Mouse (Mus musculus) heart, embryonic 13.5 days (tissue): ENCODE measurements around the gene Mipep. TPM values are rescaled to one million over a fixed set of nuclear protein-coding genes. Genes with fewer than 3 reads are reported as not detected.

Experiments used
- ATAC-seq: fragments of 200-750 bp; cut with Nextera tagmentation; 2 replicates; pipeline ENCODE4 v1.8.0; 2017; ENCODE audit warnings: moderate TSS enrichment; ENCODE audit not compliant: insufficient number of reproducible peaks, low FRiP score, low TSS enrichment; ENCODE audit errors: extremely low read depth
- H3K27ac ChIP-seq: fragments of 300-500 bp; sonication (generic); replicated peaks from 2 replicates; pipeline ENCODE4 v1.5.1; 2015; ENCODE audit warnings: moderate library complexity, mild to moderate bottlenecking, inconsistent platforms
- H3K27me3 ChIP-seq: fragments of 300-500 bp; sonication (generic); replicated peaks from 2 replicates; pipeline ENCODE4 v1.6.1; 2015; ENCODE audit warnings: mild to moderate bottlenecking, inconsistent platforms
- H3K36me3 ChIP-seq: fragments of 300-500 bp; sonication (generic); 2 replicates; pipeline ENCODE4 v1.6.1; 2015; ENCODE audit warnings: mild to moderate bottlenecking, inconsistent platforms
- H3K4me1 ChIP-seq: fragments of 300-500 bp; sonication (generic); 2 replicates; pipeline ENCODE4 v1.6.1; 2015; ENCODE audit warnings: inconsistent platforms
- H3K4me2 ChIP-seq: fragments of 300-500 bp; sonication (generic); 2 replicates; pipeline ENCODE4 v1.6.1; 2015; ENCODE audit warnings: inconsistent platforms, mild to moderate bottlenecking, moderate library complexity
- H3K4me3 ChIP-seq: fragments of 300-500 bp; sonication (generic); 2 replicates; pipeline ENCODE4 v1.5.1; 2015; ENCODE audit warnings: moderate library complexity, mild to moderate bottlenecking, inconsistent platforms
- H3K9ac ChIP-seq: fragments of 300-500 bp; sonication (generic); 2 replicates; pipeline ENCODE4 v1.6.1; 2015; ENCODE audit warnings: inconsistent platforms, mild to moderate bottlenecking, moderate library complexity
- H3K9me3 ChIP-seq: fragments of 300-500 bp; sonication (generic); 2 replicates; pipeline ENCODE4 v1.6.1; 2016; ENCODE audit warnings: inconsistent platforms
- WGBS: fragments of 180-500 bp; shearing (Covaris S2); methylation state at CpG from one replicate; pipeline ENCODE4 v1.1.7; 2015; ENCODE audit warnings: mixed read lengths; 5-methylcytosine and 5-hydroxymethylcytosine counted together
- polyA plus RNA-seq: library from polyadenylated mRNA; unstranded; fragments of >200 nt; fragmentation: Nextera tagmentation; extraction: Ambion mirVana; gene quantifications from 2 replicates; pipeline ENCODE4 v1.2.1, GENCODE M21; 2015

The Mipep gene
- polyA plus RNA-seq, 1 experiment from 2014 or later: 24.5 TPM

GRCm38 (mm10) chr14:60871831-60872230 is 87.5 kb downstream of the Mipep start:
- WGBS: 90% methylated on average over 8 of the region's 8 CpGs
- no peak overlapping the region for H3K4me2 ChIP-seq
- peaks cover 36% of the 10 kb centered on the region for H3K36me3 ChIP-seq
- H3K27ac ChIP-seq: no peak overlapping the region
- no peak overlapping the region for H3K9ac ChIP-seq
- no peaks in the 10 kb centered on the region for H3K27me3 ChIP-seq
- H3K9me3 ChIP-seq: no peaks in the 10 kb centered on the region
- ATAC-seq: no peak
- no peak overlapping the region for H3K4me3 ChIP-seq
- 0 out of 2 replicates have a peak, but pooled peaks cover under 1% of the 10 kb centered on the region for H3K4me1 ChIP-seq

- no peak for ATAC-seq
- peaks cover 11% of the 10 kb centered on the region for H3K36me3 ChIP-seq
- H3K9me3 ChIP-seq: peaks cover 12% of the 10 kb centered on the region
- WGBS: 82% methylated on average over 5 of the region's 5 CpGs
- H3K27me3 ChIP-seq: no peaks in the 10 kb centered on the region
- no peak overlapping the region for H3K4me2 ChIP-seq
- H3K4me3 ChIP-seq: no peak overlapping the region
- H3K9ac ChIP-seq: no peak overlapping the region
- H3K4me1 ChIP-seq: no peaks in the 10 kb centered on the region
- H3K27ac ChIP-seq: no peak overlapping the region
Measured at GRCm38 (mm10) chr14:60882106-60882505, 97.7 kb downstream of the Mipep start.

GRCm38 (mm10) chr14:60882681-60883080 is 98.3 kb downstream of the Mipep start:
- H3K4me2 ChIP-seq: no peak overlapping the region
- no peaks in the 10 kb centered on the region for H3K4me1 ChIP-seq
- no peak overlapping the region for H3K9ac ChIP-seq
- ATAC-seq: no peak
- no peaks in the 10 kb centered on the region for H3K27me3 ChIP-seq
- H3K9me3 ChIP-seq: peaks cover 12% of the 10 kb centered on the region
- peaks cover 14% of the 10 kb centered on the region for H3K36me3 ChIP-seq
- H3K4me3 ChIP-seq: no peak overlapping the region
- H3K27ac ChIP-seq: no peak overlapping the region
- WGBS: 89% methylated on average over 4 of the region's 4 CpGs

- no peak for ATAC-seq
- Histone ChIP-seq H3K27ac (no peak overlapping the region), H3K4me1 (peaks cover 3% of the 10 kb centered on the region; the same call in 1 of the 2 replicates), H3K4me2 (no peak overlapping the region), H3K4me3 (no peak overlapping the region), H3K9me3 (peaks cover 21% of the 10 kb centered on the region), H3K9ac (no peak overlapping the region), H3K27me3 (no peaks in the 10 kb centered on the region), H3K36me3 (peaks cover 28% of the 10 kb centered on the region)
- WGBS: 55% methylated on average over 6 of the region's 6 CpGs
Measured at GRCm38 (mm10) chr14:60885361-60885950, 101.1 kb downstream of the Mipep start.

- Histone ChIP-seq H3K9ac (no peak overlapping the region), H3K4me2 (no peak overlapping the region), H3K27ac (no peak overlapping the region), H3K27me3 (no peaks in the 10 kb centered on the region), H3K4me3 (no peak overlapping the region), H3K9me3 (peaks cover 2% of the 10 kb centered on the region; the same call in 1 of the 2 replicates), H3K36me3 (0 out of 2 replicates have a peak, but pooled peaks cover 2% of the 10 kb centered on the region), H3K4me1 (peaks cover 3% of the 10 kb centered on the region; the same call in 1 of the 2 replicates)
- 89% methylated on average over 10 of the region's 10 CpGs for WGBS
- no peak for ATAC-seq
Measured at GRCm38 (mm10) chr14:60893882-60894281, 109.5 kb downstream of the Mipep start.

- H3K4me1 ChIP-seq: no peaks in the 10 kb centered on the region
- no peak overlapping the region for H3K27ac ChIP-seq
- ATAC-seq: no peak
- H3K27me3 ChIP-seq: no peaks in the 10 kb centered on the region
- H3K9ac ChIP-seq: no peak overlapping the region
- H3K4me2 ChIP-seq: no peak overlapping the region
- 0 out of 2 replicates have a peak, but pooled peaks cover 3% of the 10 kb centered on the region for H3K9me3 ChIP-seq
- 0 out of 2 replicates have a peak, but pooled peaks cover 3% of the 10 kb centered on the region for H3K36me3 ChIP-seq
- H3K4me3 ChIP-seq: no peak overlapping the region
- WGBS: 72% methylated on average over 19 of the region's 19 CpGs
Measured at GRCm38 (mm10) chr14:60895172-60896000, 111.0 kb downstream of the Mipep start.

GRCm38 (mm10) chr14:60898086-60898667 is 113.8 kb downstream of the Mipep start:
- H3K9ac ChIP-seq: no peak overlapping the region
- H3K4me2 ChIP-seq: no peak overlapping the region
- no peak for ATAC-seq
- WGBS: 81% methylated on average over 5 of the region's 5 CpGs
- H3K4me1 ChIP-seq: no peaks in the 10 kb centered on the region
- 0 out of 2 replicates have a peak, but pooled peaks cover 3% of the 10 kb centered on the region for H3K36me3 ChIP-seq
- H3K9me3 ChIP-seq: 0 out of 2 replicates have a peak, but pooled peaks cover 3% of the 10 kb centered on the region
- no peaks in the 10 kb centered on the region for H3K27me3 ChIP-seq
- H3K27ac ChIP-seq: no peak overlapping the region
- no peak overlapping the region for H3K4me3 ChIP-seq

GRCm38 (mm10) chr14:60904501-60904900 is 120.1 kb downstream of the Mipep start:
- Histone ChIP-seq H3K4me2 (no peak overlapping the region), H3K9me3 (0 out of 2 replicates have a peak, but pooled peaks cover 3% of the 10 kb centered on the region), H3K36me3 (peaks cover 2% of the 10 kb centered on the region; the same call in 1 of the 2 replicates), H3K4me1 (peaks cover 25% of the 10 kb centered on the region), H3K27me3 (no peaks in the 10 kb centered on the region), H3K27ac (no peak overlapping the region), H3K4me3 (no peak overlapping the region), H3K9ac (no peak overlapping the region)
- ATAC-seq: no peak
- WGBS: 33% methylated on average over 4 of the region's 4 CpGs

- H3K4me2 ChIP-seq: no peak overlapping the region
- H3K36me3 ChIP-seq: no peaks in the 10 kb centered on the region; the same call in 1 of the 2 replicates
- H3K27me3 ChIP-seq: no peaks in the 10 kb centered on the region
- H3K9ac ChIP-seq: no peak overlapping the region
- peaks cover 33% of the 10 kb centered on the region for H3K4me1 ChIP-seq
- H3K4me3 ChIP-seq: no peak overlapping the region
- WGBS: 64% methylated on average over 10 of the region's 10 CpGs
- no peaks in the 10 kb centered on the region for H3K9me3 ChIP-seq
- no peak for ATAC-seq
- H3K27ac ChIP-seq: no peak overlapping the region
Measured at GRCm38 (mm10) chr14:60906421-60907374, 122.3 kb downstream of the Mipep start.

GRCm38 (mm10) chr14:60909351-60909750 is 125.0 kb downstream of the Mipep start:
- Histone ChIP-seq H3K4me3 (no peak overlapping the region), H3K9me3 (no peaks in the 10 kb centered on the region), H3K9ac (no peak overlapping the region), H3K36me3 (no peaks in the 10 kb centered on the region; the same call in 1 of the 2 replicates), H3K27ac (no peak overlapping the region), H3K4me1 (peaks cover 42% of the 10 kb centered on the region), H3K27me3 (no peaks in the 10 kb centered on the region), H3K4me2 (no peak overlapping the region)
- no peak for ATAC-seq
- WGBS: 86% methylated on average over 4 of the region's 4 CpGs
